Mouse (Mus musculus) embryonic fibroblast, embryonic 13.5 days (primary cell): Measurements from ENCODE around the gene Ces1c. TPM values are rescaled to one million over a fixed set of nuclear protein-coding genes. Genes with fewer than 3 reads are reported as not detected.

Experiments
- H3K27ac ChIP-seq: 2 replicates; pipeline ENCODE4 v1.5.1; 2012; ENCODE audit warnings: low read length, control low read depth, inconsistent platforms; ENCODE audit not compliant: insufficient read depth
- H3K4me1 ChIP-seq: 2 replicates; pipeline ENCODE4 v1.6.1; 2011; ENCODE audit warnings: low read length; ENCODE audit not compliant: control insufficient read depth, insufficient read depth
- H3K4me3 ChIP-seq: 2 replicates; pipeline ENCODE4 v1.5.1; 2011; ENCODE audit warnings: mild to moderate bottlenecking, control low read depth, low read length; ENCODE audit not compliant: insufficient read depth
- CTCF ChIP-seq: IDR thresholded peaks from 2 replicates; pipeline ENCODE4 v1.5.1; 2011; ENCODE audit warnings: mild to moderate bottlenecking, control low read depth, low read length, moderate library complexity, borderline replicate concordance; ENCODE audit not compliant: insufficient read depth
- POLR2A ChIP-seq: IDR thresholded peaks from 2 replicates; pipeline ENCODE4 v1.6.1; 2011; ENCODE audit warnings: low read depth, mild to moderate bottlenecking, control low read depth, low read length, moderate library complexity
- polyA plus RNA-seq: library from polyadenylated mRNA; stranded (reverse); fragments of >200 nt; gene quantifications from 2 replicates; pipeline ENCODE4 v1.2.4, GENCODE M21; 2011; ENCODE audit warnings: low read depth; ENCODE audit not compliant: missing spikeins, insufficient read length

Ces1c gene
- not detected in 2 replicates for polyA plus RNA-seq

DNA sequence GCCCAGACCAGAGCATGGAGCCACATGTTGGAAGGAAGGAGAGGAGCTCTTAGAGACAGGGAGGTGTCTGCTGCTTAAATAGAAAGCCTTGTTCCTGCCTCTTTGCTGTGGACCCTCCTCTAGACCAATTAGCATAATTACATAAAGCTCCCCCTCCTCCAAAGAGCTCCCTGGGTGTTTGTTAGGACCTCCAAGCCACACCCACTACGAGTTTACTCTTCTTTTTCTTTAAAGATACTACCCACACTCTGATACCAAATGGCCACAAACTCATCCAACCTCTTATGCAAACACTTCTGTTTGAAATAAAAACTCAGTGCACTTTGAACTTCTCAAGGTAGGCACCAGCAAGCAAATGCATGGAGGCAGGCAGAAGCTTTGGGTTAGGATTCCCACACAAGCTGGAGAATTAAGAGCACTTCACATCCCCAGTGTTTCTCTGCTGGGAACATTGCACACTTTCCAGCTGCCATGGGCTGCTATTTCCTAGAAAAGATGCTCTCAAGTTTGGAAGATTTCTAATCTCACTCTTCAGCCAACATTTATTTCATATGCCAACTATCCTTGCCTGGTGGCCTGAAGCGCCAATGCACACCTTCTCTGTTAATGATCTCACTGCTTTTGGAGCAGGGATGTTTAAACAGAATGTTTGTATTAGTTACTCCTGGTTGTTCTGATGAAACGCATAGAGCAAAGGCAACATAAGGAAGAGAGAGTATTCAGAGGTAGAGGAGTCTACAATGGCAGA, at the start of gene Ces1c:
Gene Ces1c, minus strand, starts transcription at position 51 of the 748 bp plus-strand sequence.
- H3K4me1 ChIP-seq, result no peaks in the 10 kb centered on the region
- no peak for TF ChIP-seq POLR2A
- no peak for TF ChIP-seq CTCF
- H3K27ac ChIP-seq, result no peak within 1 kb of the TSS
- H3K4me3 ChIP-seq, result no peak within 1 kb of the TSS

DNA sequence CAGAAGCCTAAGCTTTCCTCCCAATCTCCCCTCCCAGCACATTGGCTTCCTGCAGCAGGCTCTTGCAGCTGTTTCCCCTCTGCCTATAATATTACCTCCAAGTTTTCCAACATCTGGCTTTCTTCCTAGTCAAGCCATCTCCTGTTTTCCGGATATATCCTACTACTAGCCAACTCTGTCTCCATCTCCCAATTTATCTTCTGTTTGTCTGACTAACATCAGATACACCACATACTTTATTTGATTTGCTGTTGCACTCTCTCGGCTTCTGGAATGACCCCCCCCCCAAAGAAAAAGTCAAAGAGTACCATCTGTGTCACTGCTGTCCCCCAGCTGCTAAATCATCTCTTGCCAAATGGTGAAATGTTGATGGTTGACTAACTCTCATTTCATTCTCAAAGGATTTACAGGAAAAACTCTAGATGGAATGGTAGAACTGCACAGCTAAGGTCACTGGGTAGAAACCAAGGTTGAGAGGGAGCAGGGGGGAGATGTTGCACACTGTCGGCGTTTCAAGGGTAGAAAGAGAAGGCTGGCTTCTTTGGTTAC, 49.6 kb upstream of the Ces1c start:
- H3K27ac ChIP-seq, result no peak overlapping the region
- no peak for TF ChIP-seq POLR2A
- no peak for TF ChIP-seq CTCF
- H3K4me3 ChIP-seq, result no peak overlapping the region
- H3K4me1 ChIP-seq, result no peaks in the 10 kb centered on the region

DNA sequence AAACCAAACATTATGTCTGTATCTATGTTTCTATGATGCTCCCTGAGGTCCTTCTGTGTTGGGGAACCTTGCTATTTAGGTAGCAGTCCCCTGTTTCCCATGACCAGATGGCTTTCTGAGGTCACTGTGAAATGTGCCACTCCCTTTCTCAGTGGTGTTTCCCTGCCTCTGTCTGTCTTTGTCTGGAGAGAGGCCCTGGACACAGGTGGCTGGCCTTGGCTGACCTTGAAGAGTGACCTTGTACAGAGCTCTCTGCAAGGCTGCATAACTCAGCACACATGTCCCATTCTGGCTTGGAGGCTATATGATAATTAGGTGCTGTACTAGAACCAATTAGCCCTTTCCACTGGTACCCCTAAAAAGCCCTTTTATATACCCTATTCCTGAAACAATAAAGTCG, 45.5 kb upstream of the Ces1c start:
- Histone ChIP-seq H3K4me1 (no peaks in the 10 kb centered on the region), H3K27ac (no peak overlapping the region), H3K4me3 (no peak overlapping the region)
- no peak for TF ChIP-seq CTCF
- TF ChIP-seq POLR2A, result no peak

- Histone ChIP-seq H3K27ac (no peak overlapping the region), H3K4me1 (no peaks in the 10 kb centered on the region), H3K4me3 (no peak overlapping the region)
- no peak for TF ChIP-seq POLR2A
- no peak for TF ChIP-seq CTCF
These were observed 43.5 kb upstream of the Ces1c start for GRCm38 (mm10) chr8:93174554-93174953.

GRCm38 (mm10) chr8:93171846-93172590, 40.9 kb upstream of the Ces1c start:
- TF ChIP-seq POLR2A, result no peak
- TF ChIP-seq CTCF, result no peak
- Histone ChIP-seq H3K4me3 (no peak overlapping the region), H3K27ac (no peak overlapping the region), H3K4me1 (no peaks in the 10 kb centered on the region)

- TF ChIP-seq CTCF, result no peak
- TF ChIP-seq POLR2A, result no peak
- Histone ChIP-seq H3K4me3 (no peak overlapping the region), H3K4me1 (no peaks in the 10 kb centered on the region), H3K27ac (no peak overlapping the region)
These were observed 32.3 kb upstream of the Ces1c start for GRCm38 (mm10) chr8:93163363-93163762.

DNA sequence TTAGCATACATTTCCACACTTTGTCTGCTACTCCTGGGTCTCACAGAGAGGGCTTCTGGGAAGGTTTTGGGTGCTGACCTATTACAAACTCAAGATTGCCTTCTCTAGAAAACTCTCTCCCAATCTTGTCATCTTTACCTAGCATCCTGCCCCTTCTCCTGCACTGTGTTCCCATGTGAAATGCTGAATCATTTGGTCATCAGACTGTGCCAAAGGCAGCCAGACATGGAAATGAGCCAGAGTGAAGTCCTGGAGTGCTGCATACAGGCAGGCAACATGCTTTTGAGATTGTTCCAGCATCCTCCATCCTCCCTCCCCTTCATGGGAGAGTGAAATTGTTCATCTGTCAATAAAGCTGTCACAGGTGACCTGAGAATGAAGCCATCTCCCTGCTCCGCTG, 20.3 kb upstream of the Ces1c start:
- Histone ChIP-seq H3K4me1 (no peaks in the 10 kb centered on the region), H3K27ac (no peak overlapping the region), H3K4me3 (no peak overlapping the region)
- TF ChIP-seq POLR2A (no peak), CTCF (no peak)

DNA sequence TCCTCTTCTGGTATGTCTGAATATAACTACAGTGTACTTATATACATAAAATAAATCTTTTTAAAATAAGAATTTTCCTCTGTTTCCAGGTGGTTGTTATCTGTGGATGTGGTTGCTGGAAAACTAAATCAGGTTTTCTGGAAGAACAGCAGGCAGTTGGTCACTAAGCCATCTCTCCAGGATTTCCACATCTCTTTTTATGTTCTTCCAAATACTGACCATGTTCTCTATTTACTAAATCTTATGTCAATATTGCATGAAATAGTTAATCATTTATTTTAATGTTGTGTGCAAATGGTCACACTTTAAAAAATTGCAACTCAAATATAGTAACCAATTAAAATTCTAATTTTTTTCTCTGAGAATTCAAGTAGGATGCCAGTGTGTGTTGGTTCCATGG, 16.2 kb upstream of the Ces1c start:
- TF ChIP-seq CTCF (no peak), POLR2A (no peak)
- Histone ChIP-seq H3K27ac (no peak overlapping the region), H3K4me1 (no peaks in the 10 kb centered on the region), H3K4me3 (no peak overlapping the region)

GRCm38 (mm10) chr8:93140696-93141095, 9.6 kb upstream of the Ces1c start:
- Histone ChIP-seq H3K4me1 (no peaks in the 10 kb centered on the region), H3K27ac (no peak overlapping the region), H3K4me3 (no peak overlapping the region)
- TF ChIP-seq CTCF (no peak), POLR2A (no peak)

- H3K27ac ChIP-seq, result no peak overlapping the region
- TF ChIP-seq POLR2A (no peak), CTCF (no peak)
- no peak overlapping the region for H3K4me3 ChIP-seq
- H3K4me1 ChIP-seq, result no peaks in the 10 kb centered on the region
These were observed 1.1 kb upstream of the Ces1c start for GRCm38 (mm10) chr8:93132196-93132595.
